Mouse (Mus musculus) intestine, embryonic 16.5 days (tissue): ENCODE results near the gene Zfp874b. TPM values are rescaled to one million over a fixed set of nuclear protein-coding genes. Genes with fewer than 3 reads are reported as not detected.

ENCODE experiments used
- polyA plus RNA-seq: library from polyadenylated mRNA; unstranded; fragments of >200 nt; fragmentation: Nextera tagmentation; extraction: Ambion mirVana; gene quantifications from 2 replicates; pipeline ENCODE4 v1.2.1, GENCODE M21; 2015

Gene Zfp874b
- polyA plus RNA-seq, 1 experiment from 2014 or later, result 1.9 TPM

Other genes starting within 250 kb of the Zfp874b start
- 1.2 and 1.5 TPM in 2 replicates for gene Zfp458, start 205.8 kb downstream of the Zfp874b start, polyA plus RNA-seq
- 0.69 and 1.4 TPM in 2 replicates for gene Zfp457, start 177.8 kb downstream of the Zfp874b start, polyA plus RNA-seq
- gene Zfp595, start 151.7 kb downstream of the Zfp874b start, polyA plus RNA-seq, result 2.0 and 2.4 TPM in 2 replicates
- gene Gm28044, start 123.7 kb downstream of the Zfp874b start, polyA plus RNA-seq, result 0.28 and 0.95 TPM in 2 replicates
- 0.77 and 1.0 TPM in 2 replicates for gene Zfp953, start 123.7 kb downstream of the Zfp874b start, polyA plus RNA-seq
- gene Gm28041, start 108.5 kb downstream of the Zfp874b start, polyA plus RNA-seq, result 0.48 TPM in 1 of 2 replicates, not detected in the other
- gene Zfp456, start 108.4 kb downstream of the Zfp874b start, polyA plus RNA-seq, result 1.5 and 1.9 TPM in 2 replicates
- gene Zfp429, start 84.4 kb downstream of the Zfp874b start, polyA plus RNA-seq, result 6.7 and 7.3 TPM in 2 replicates
- 1.7 and 2.3 TPM in 2 replicates for gene Zfp459, start 62.8 kb downstream of the Zfp874b start, polyA plus RNA-seq
- gene Zfp874a, start 32.6 kb downstream of the Zfp874b start, polyA plus RNA-seq, result 7.5 TPM in 2 replicates
- gene Zfp58, start 16.3 kb upstream of the Zfp874b start, polyA plus RNA-seq, result 8.3 and 9.8 TPM in 2 replicates
- gene Gm26965, start 41.9 kb upstream of the Zfp874b start, polyA plus RNA-seq, result not detected in 2 replicates
- 17.9 and 19.3 TPM in 2 replicates for gene Zfp87, start 41.9 kb upstream of the Zfp874b start, polyA plus RNA-seq
- 9.2 and 9.7 TPM in 2 replicates for gene Zfp748, start 69.6 kb upstream of the Zfp874b start, polyA plus RNA-seq
- 3.1 and 3.3 TPM in 2 replicates for gene Zfp729b, start 125.4 kb upstream of the Zfp874b start, polyA plus RNA-seq
- gene Gm49345, start 153.5 kb upstream of the Zfp874b start, polyA plus RNA-seq, result not detected in 2 replicates
- gene Zfp729a, start 153.5 kb upstream of the Zfp874b start, polyA plus RNA-seq, result 1.8 and 3.0 TPM in 2 replicates
- 7.4 and 9.2 TPM in 2 replicates for gene Zfp738, start 202.8 kb upstream of the Zfp874b start, polyA plus RNA-seq
- gene Zfp65, start 244.9 kb upstream of the Zfp874b start, polyA plus RNA-seq, result 4.5 and 5.3 TPM in 2 replicates